Mouse (Mus musculus): ENCODE measurements around the gene Mettl17. TPM values are rescaled to one million over a fixed set of nuclear protein-coding genes. Genes with fewer than 3 reads are reported as not detected.
"Not testable (repeated sequence)": the region's sequence is repeated elsewhere in the genome, so short reads cannot be mapped to it uniquely, and the experiment has no call there.

Mettl17 gene
- total and polyA plus RNA-seq, 3 experiments = 20.1 to 21.1 (median 20.7) TPM

DNA sequence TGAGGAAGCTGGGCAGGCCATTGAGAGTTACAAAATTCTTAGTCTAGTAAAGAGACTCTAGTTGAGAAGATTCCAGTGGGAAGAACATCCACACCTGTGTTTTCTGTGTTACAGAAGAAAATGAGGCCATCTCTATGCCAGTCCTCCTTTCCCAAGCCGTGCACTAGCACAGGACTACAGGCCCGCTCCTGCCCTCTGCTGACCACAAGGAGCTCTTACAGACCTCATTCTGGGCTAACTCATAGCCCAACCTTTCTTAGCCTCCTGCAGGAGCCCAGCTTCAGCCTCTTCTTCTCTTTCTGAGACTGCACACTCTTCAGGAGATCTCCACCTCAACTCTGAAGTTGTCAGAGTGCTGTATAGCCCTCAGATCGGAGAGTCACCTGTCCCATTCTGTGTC is 33.6 kb upstream of the Mettl17 start:
- H3K36me3 ChIP-seq (ENCODE audit: control insufficient read depth, insufficient read depth, low read length); H3K79me2 ChIP-seq (replicated peaks; ENCODE audit: control insufficient read depth, insufficient read depth, low read length); DNase-seq; H3K4me3 ChIP-seq; intact Hi-C loops (cut with DNase I); H3K27ac ChIP-seq; H3K27me3 ChIP-seq (ENCODE audit: control insufficient read depth, insufficient read depth, low read length); H3K9ac ChIP-seq (ENCODE audit: low read depth, low read length); H3K4me1 ChIP-seq (ENCODE audit: control insufficient read depth, insufficient read depth, low read length): not testable (repeated sequence)
- TF ChIP-seq CTCF (IDR thresholded peaks at IDR 0.05) = peak; percentile 30
- 50% methylated on average over 3 of the region's 3 CpGs for WGBS

DNA sequence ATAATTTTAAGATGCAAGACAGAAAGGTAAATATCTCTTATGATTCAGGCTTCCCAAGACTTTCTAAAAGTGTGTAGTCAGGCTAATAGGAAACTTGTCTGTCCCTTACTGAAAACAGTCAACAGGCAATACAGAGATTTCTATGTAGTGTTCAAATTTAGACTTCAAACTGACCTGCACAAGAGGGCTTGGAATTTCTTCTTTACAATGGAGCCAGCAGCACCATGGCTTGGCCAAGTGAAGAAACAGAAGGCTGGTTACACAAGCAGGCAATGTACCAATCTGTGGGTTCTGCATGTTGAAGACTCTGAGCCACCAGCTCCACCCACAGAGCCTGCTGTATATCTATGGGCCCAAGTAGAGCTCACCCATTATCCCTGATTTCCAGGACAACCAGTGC is 31.2 kb upstream of the Mettl17 start, which contains the start of gene Ear6:
TSS of gene Ear6 (plus strand) at position 301 of the 400 bp plus-strand sequence.
- Histone ChIP-seq H3K4me1 (ENCODE audit: control insufficient read depth, insufficient read depth, low read length) (no peaks in the 10 kb centered on the region), H3K79me2 (replicated peaks; ENCODE audit: control insufficient read depth, insufficient read depth, low read length) (no peaks in the 10 kb centered on the region), H3K4me3 (no peak within 1 kb of the TSS), H3K27ac (no peak within 1 kb of the TSS), H3K27me3 (ENCODE audit: control insufficient read depth, insufficient read depth, low read length) (no peaks in the 10 kb centered on the region), H3K9ac (ENCODE audit: low read depth, low read length) (no peak within 1 kb of the TSS), H3K36me3 (ENCODE audit: control insufficient read depth, insufficient read depth, low read length) (no peaks in the 10 kb centered on the region)
- intact Hi-C loops (cut with DNase I) = no loop called here
- TF ChIP-seq CTCF (IDR thresholded peaks at IDR 0.05) = no peak
- DNase-seq = no peak

DNA sequence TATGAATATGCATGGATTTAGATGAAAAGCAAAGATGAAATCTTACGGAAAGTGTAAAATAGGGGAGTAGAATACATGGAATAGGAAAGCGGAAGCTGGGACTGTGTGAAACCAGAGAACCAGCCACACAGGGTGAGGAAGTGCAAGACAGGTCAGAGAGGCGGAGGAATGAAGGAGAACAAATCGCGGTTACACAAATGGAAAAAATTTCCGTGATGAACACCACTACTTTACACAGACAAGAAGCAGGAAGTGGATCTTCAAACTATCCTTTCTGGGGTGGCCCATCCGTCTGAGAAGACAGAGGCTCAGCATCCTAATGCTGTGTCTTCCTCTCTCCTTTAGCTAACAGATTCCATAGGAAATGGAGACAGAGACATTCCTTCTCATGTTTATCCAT is 29.4 kb upstream of the Mettl17 start:
- H3K4me3 ChIP-seq; intact Hi-C loops (cut with DNase I); H3K36me3 ChIP-seq (ENCODE audit: control insufficient read depth, insufficient read depth, low read length); H3K4me1 ChIP-seq (ENCODE audit: control insufficient read depth, insufficient read depth, low read length); DNase-seq; H3K27me3 ChIP-seq (ENCODE audit: control insufficient read depth, insufficient read depth, low read length); H3K79me2 ChIP-seq (replicated peaks; ENCODE audit: control insufficient read depth, insufficient read depth, low read length); H3K27ac ChIP-seq; H3K9ac ChIP-seq (ENCODE audit: low read depth, low read length): not testable (repeated sequence)
- WGBS = 59% methylated on average over 7 of the region's 7 CpGs

DNA sequence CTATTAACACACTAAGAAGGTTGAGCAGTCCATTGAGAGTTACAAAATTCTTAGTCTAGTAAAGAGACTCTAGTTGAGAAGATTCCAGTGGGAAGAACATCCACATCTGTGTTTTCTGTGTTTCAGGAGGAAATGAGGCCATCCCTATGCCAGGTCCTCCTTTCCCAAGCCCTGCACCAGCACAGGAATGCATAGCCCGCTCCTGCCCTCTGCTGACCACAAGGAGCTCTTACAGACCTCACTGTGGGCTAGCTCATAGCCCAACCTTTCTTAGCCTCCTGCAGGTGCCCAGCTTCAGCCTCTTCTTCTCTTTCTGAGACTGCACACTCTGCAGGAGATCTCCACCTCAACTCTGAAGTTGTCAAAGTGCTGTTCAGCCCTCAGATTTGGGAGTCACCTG is 21.0 kb upstream of the Mettl17 start:
- intact Hi-C loops (cut with DNase I); H3K27me3 ChIP-seq (ENCODE audit: control insufficient read depth, insufficient read depth, low read length); H3K4me3 ChIP-seq; H3K9ac ChIP-seq (ENCODE audit: low read depth, low read length); H3K36me3 ChIP-seq (ENCODE audit: control insufficient read depth, insufficient read depth, low read length); DNase-seq; H3K4me1 ChIP-seq (ENCODE audit: control insufficient read depth, insufficient read depth, low read length); H3K79me2 ChIP-seq (replicated peaks; ENCODE audit: control insufficient read depth, insufficient read depth, low read length); H3K27ac ChIP-seq: not testable (repeated sequence)
- peak; percentile 54 for TF ChIP-seq CTCF (IDR thresholded peaks at IDR 0.05)
- WGBS = 12% methylated on average over 1 of the region's 1 CpGs

DNA sequence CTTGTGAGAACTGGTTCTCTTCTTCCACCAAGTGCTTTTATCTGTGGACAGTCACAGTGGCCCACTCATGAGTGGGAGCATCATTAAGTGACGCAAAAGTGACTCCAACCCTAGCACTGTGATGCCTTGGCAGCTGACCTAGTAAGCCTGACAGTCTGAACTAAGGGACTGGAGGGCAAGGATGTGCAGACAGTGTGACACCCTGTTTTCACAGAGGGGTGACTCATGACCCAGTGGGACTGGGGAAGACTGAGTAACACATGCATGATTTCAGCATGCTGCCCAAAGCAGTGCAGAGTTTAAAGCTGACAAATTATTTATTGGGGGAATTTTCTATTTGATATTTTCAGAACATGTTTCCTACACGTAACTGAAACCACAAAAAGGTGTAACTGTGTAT is 13.9 kb upstream of the Mettl17 start:
- Histone ChIP-seq H3K36me3 (ENCODE audit: control insufficient read depth, insufficient read depth, low read length) (no peaks in the 10 kb centered on the region), H3K27me3 (ENCODE audit: control insufficient read depth, insufficient read depth, low read length) (no peaks in the 10 kb centered on the region), H3K79me2 (replicated peaks; ENCODE audit: control insufficient read depth, insufficient read depth, low read length) (no peaks in the 10 kb centered on the region), H3K4me1 (ENCODE audit: control insufficient read depth, insufficient read depth, low read length) (no peaks in the 10 kb centered on the region), H3K27ac (no peak overlapping the region), H3K4me3 (no peak overlapping the region), H3K9ac (ENCODE audit: low read depth, low read length) (no peak overlapping the region)
- no peak for TF ChIP-seq CTCF (IDR thresholded peaks at IDR 0.05)
- no peak for DNase-seq
- intact Hi-C loops (cut with DNase I) = no loop called here
- WGBS = 67% methylated on average over 2 of the region's 2 CpGs

DNA sequence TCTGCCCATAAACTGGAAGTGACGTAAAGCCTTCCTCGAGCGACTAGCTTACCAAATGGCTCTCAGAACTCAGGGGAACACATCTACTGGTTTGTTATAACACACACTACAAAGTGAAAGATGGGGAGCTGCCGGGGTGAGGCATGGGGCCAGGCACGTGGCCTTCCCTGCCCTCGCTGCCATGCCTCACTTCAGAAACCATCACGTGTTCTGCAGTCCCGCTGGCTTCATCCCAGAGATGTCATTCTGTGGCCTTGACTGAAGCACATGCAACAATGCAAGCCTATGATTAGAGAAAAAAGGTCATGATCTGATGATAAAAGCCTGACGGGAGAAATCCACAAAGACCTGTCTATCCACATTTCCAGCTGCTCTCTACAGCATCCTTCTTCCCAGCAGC is 12.9 kb upstream of the Mettl17 start:
- Histone ChIP-seq H3K79me2 (replicated peaks; ENCODE audit: control insufficient read depth, insufficient read depth, low read length) (no peaks in the 10 kb centered on the region), H3K4me3 (no peak overlapping the region), H3K36me3 (ENCODE audit: control insufficient read depth, insufficient read depth, low read length) (no peaks in the 10 kb centered on the region), H3K4me1 (ENCODE audit: control insufficient read depth, insufficient read depth, low read length) (no peaks in the 10 kb centered on the region), H3K27ac (no peak overlapping the region), H3K27me3 (ENCODE audit: control insufficient read depth, insufficient read depth, low read length) (no peaks in the 10 kb centered on the region), H3K9ac (ENCODE audit: low read depth, low read length) (no peak overlapping the region)
- TF ChIP-seq EP300 (IDR thresholded peaks at IDR 0.05; ENCODE audit: insufficient read depth, low read depth, low read length) (no peak), CTCF (IDR thresholded peaks at IDR 0.05) (no peak), POLR2A (IDR thresholded peaks at IDR 0.05; ENCODE audit: insufficient read depth, low read depth, low read length) (no peak)
- WGBS = 61% methylated on average over 9 of the region's 9 CpGs
- intact Hi-C loops (cut with DNase I) = no loop called here
- no peak for DNase-seq

DNA sequence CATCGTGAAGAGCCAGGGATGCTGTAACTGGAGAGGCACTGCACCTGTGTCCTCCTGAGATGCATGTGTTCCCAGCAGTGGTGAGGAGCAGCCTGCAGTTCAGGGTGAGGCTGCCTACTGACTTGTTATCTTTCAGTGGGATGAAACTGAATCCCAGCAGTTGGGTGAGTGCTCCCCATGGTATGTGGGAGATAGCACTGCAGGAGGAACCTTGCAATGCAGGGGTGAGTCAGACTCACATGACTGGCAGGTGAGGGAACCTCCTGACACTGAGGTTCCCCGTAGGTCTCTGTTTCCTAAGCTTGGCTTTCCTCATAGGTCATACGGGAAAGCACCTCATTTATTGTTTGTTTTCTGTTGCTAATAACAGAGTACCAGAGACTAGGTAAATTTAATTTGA is 7.1 kb upstream of the Mettl17 start:
- intact Hi-C loops (cut with DNase I) = no loop called here
- Histone ChIP-seq H3K4me3 (no peak overlapping the region), H3K27ac (no peak overlapping the region), H3K36me3 (ENCODE audit: control insufficient read depth, insufficient read depth, low read length) (no peaks in the 10 kb centered on the region), H3K9ac (ENCODE audit: low read depth, low read length) (no peak overlapping the region), H3K4me1 (ENCODE audit: control insufficient read depth, insufficient read depth, low read length) (no peaks in the 10 kb centered on the region), H3K27me3 (ENCODE audit: control insufficient read depth, insufficient read depth, low read length) (no peaks in the 10 kb centered on the region), H3K79me2 (replicated peaks; ENCODE audit: control insufficient read depth, insufficient read depth, low read length) (no peaks in the 10 kb centered on the region)
- DNase-seq = no peak
- TF ChIP-seq EP300 (IDR thresholded peaks at IDR 0.05; ENCODE audit: insufficient read depth, low read depth, low read length) = no peak
- TF ChIP-seq CTCF (IDR thresholded peaks at IDR 0.05) = no peak
- TF ChIP-seq POLR2A (IDR thresholded peaks at IDR 0.05; ENCODE audit: insufficient read depth, low read depth, low read length) = no peak
- WGBS = 74% methylated on average over 3 of the region's 3 CpGs
